Mouse (Mus musculus): ENCODE results near the gene Phtf1.

The Phtf1 gene

GRCm38 (mm10) chr3:104020101-104020500 lies 52.2 kb downstream of the Phtf1 start:
- no peak for DNase-seq (ENCODE audit: low spot score in 2 of 2)

GRCm38 (mm10) chr3:104026938-104027337 lies 59.0 kb downstream of the Phtf1 start:
- DNase-seq (ENCODE audit: low spot score in 2 of 2), result no peak

- no peak for DNase-seq (ENCODE audit: low spot score in 2 of 2)
Observed at GRCm38 (mm10) chr3:104032086-104032485, 64.2 kb downstream of the Phtf1 start.

- no peak for DNase-seq (ENCODE audit: low spot score in 2 of 2)
Observed at GRCm38 (mm10) chr3:104032747-104033146, 64.8 kb downstream of the Phtf1 start.

GRCm38 (mm10) chr3:104059001-104059622 lies 91.2 kb downstream of the Phtf1 start:
- DNase-seq (ENCODE audit: low spot score in 2 of 2), result peak; percentile 58 to 62

GRCm38 (mm10) chr3:104069395-104069794 lies 101.5 kb downstream of the Phtf1 start:
- DNase-seq (ENCODE audit: low spot score in 2 of 2), result no peak

Data from left cerebral cortex, adult 9 months (tissue).